Mouse (Mus musculus) ZHBTc4 (cell line): ENCODE measurements around the gene Frmd6.

Experiments
- DNase-seq: peaks from one replicate; pipeline ENCODE4 v3.0.0-alpha.2; 2011; ENCODE audit warnings: low read depth, low spot score

Frmd6 gene

DNA sequence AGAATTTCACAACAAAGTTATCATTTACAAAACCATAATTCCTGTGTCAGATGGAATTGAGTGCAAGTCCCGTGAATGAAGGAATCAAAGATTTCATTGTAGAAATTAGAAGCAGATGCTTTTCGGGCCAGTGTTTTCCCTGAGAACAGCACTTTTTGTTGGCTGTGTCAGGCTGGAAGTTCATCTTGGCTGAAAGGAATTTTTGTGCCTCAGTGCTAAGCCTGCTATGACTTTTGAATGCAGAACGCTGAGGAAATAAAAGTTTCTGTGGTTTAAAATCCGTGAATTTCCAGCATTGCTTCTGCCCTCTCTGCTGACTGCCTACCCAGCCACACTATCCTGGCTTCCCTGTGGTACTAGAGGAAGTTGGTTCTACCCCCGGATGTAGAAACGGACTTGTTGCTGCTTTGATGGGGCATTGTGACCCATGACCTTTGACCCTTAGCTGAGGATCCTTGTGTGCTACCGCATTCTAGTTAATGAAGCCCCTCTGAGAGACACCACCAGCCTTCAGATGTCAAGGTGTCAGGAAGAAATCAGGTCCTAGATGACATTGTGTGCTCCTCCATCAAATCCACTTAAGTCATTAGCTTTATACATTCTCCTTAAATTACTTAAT, 26.1 kb downstream of the Frmd6 start:
- DNase-seq, result no peak

DNA sequence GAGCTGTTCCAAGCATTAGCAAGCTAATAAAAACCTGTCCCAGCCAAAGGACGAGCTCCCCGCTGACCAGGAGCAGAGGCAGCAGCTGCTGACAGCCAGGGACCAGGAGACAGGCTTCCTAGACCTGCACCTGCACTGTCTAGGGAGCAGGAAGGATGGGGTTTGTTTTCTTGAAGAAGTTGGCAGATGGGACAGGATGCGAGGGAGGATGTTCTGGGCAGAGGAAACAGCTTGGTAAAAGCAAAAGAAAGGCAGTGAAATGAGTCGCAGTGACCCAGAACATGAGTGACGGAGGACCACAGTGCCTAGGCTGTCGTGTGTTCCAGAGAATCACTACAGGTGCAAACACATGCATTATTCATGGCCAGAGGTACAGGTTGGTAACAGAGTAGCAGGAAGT, 27.7 kb downstream of the Frmd6 start:
- no peak for DNase-seq

DNA sequence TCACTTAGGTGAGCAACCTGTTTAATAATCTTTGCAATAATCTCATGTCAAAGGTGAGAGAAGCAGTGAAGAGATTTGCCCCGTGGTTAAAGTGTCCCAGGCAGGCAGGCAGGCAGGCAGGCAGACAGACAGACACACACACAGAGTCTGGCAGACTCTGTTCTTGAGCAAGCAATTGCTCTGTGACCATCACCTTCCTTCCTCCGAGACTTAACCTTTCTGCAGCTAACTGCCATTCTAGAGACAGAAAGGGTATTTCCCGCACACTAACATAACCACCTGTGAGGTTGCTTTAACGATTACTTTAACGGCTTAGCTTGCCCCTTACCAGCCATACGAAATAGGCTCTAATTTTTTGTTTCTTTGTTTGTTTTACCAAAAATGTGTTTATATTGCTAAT, 30.4 kb downstream of the Frmd6 start:
- DNase-seq, result no peak

DNA sequence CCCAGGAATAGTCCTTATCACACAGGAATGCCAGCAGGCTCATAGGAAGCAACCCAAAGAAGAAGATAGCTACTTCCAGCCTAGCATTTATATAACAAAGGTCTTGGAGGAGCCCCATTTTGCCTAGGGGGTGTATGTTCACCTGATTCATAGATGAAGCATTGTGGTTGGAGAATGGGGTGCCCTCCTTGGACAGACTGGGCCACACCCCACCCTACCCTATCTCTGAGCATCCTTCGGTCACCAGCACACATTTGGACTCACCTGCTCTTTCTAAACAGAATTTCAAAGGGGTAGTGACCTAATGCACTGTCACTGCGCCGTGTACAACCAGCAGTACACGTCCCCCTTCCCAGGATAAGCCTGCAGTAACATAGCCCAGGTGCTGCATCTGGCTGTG, 31.5 kb downstream of the Frmd6 start:
- no peak for DNase-seq

DNA sequence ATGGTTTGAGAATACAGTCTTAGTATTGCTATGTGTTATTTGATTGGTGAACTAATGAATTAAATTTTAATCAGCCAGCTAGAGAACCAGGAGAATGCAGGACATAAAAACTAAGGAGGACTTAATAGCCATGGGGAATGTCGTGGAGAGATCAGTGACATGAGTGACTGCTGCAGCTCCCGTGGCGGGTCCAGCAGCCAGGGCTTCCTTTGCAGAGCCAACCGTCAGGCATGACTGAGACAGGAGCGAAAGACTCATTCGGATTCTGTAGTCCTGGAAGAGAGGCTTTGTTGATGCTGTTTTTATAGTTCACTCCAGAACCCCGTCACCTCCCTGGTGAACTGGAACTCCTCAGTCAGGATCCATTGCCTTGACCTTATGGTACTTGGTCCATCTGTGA, 38.0 kb downstream of the Frmd6 start:
- DNase-seq, result no peak

DNA sequence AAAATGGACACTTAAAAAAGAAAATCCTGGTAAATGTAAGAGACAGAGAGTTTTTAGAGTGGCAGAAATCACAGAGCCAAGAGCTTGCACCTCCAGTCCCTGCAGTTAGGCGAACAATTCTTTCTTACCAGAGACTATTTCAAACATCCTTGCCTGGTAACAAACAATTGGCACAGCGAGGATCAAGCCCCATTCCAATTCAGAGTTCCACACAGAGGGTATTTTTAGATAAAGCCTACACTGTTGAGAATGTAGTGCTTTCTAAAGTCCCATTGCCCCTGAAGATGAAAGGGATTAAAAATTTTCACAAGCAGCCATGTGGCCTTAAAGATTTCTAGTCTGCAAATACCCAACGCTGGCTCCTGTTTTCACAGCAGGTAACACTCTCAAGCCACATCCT, 42.5 kb downstream of the Frmd6 start:
- DNase-seq, result no peak

DNA sequence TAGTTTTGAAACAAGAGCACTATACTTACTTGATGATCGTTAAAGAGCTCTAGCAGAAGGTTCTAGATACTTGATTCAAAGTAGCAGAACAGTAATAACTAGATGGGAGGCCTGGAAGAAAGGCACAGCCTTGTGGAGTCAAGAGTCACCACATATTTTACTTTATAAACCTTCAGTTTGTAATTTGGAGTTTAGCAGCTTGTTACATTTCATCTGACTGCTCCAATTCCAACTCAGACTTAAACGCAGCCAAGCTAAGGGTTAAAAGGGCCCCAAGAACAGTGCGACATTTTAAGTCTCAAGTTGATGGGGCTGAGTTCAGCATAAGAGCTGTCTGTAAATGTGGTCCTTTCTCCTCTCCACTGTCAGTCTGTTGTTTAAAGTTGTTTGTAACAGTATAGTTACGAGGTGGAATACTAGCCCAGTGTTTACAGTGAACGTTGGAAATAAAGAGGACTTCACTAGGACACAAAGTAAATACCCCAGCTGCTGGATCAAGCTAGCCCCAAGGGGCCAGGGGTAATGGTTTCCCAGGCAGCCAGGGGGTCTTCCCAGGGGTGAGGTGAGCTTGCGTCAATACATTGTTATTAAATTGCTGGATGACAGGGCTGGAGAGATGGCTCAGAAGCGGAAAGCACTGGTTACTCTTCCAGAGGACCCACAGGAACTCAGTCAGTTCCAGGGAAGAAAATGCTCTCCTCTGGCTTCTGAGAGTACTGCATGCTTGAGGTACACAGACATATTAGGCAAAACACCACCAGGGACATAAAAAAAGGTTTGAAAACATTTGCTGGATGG, 43.1 kb downstream of the Frmd6 start:
- no peak for DNase-seq

DNA sequence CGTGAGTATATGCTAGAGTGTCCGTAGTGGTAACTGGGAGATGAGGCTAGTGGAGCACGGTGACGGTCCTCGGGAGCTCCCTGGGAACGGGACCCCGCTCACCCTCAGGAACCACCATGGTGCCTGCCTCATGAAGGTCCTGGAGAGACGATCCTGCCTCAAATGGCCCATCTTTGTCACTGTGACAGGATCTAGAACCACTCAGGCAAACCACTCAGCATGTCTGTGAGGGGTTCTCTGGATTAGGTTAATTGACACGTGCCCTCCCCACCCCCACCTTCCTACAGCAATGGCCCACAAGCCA, 43.6 kb downstream of the Frmd6 start:
- DNase-seq, result no peak

DNA sequence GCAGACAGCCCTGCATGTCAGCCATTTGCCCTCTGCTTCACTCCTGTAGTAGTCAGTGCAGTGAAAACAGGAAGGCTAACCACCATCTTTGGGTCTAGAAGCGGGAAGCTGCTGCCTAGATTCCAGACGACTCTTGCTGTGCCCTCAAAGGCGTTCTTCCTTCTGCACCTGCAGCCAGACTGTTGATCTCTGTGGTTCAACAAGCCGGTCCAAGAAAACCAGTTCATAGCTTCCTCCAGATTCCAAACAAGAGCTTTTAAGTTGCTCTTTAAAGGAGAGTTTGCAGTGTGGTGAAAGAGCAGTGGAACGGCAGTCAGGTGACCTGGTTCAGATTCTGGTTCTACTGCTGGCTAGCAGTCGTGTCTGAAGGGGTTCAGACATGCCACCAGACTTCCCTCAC, 48.2 kb downstream of the Frmd6 start:
- no peak for DNase-seq

DNA sequence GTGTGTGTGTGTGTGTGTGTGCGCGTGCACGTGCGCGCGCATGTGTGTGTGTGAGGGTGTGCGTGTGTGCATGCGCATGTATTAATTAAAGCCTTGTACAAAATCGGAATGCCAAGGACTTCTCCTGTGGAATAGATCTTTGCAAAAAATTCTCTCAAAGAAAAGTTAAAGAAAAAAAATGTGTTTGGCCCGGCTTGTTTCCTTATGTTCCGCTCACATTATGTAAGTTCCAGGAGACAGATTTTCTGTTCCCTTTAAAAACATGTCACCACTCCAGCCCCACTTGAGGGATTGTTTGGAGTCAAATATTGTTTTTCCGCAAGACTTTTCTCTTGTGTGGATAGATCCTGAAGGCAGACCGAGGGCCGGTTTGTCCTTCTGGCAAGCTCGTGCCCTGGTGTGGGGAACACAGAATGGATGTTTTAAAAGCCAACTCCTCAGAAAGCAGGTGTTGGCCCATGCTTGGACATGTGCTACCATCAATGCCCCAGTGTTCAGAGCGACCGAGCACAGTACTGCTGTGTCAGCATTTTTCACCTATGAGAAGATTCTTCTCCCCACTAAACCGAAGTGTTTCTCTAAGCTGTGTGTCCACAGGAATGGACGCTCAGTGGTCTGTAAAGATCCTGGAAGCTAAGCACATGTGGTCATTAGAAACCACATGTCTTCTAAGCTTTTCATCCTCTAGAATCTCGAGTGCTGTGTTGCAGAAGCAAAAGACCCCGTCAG, 51.1 kb downstream of the Frmd6 start:
- no peak for DNase-seq

DNA sequence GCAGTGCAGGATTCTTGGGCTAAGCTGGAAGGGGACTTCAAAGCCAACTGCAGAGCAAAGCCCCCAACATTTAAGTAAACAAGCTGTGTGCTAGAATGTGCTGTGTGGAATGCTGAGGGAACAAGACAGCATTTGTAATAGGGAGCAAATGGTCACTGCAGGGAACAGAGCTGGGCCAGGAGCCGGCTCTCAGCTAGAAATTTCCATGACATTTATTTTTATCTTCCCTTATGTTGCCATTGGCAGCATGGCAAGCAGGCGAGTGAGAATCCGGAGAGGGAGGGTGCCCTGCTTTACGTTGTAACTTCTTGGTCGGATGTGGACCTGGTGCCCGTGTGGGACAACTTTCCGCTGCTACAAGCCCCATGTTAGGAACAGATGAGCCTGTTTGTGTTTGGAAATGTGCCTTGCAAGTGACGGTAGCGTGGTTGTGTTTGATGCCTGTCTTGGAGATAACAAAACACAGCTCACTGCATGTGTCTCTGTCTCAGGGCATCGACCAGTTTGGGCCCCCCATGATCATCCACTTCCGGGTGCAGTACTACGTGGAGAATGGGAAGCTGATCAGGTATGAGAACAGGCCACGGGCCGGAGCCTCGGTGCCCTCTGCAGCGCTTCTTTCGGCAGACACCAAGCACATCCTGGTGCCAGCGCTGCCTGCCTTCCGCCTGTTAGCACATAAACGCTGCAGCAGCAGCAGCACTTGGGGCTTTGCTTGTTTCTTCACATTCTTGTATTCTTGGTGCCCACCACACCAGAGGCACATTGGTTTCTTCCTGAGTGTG, 52.8 kb downstream of the Frmd6 start:
- no peak for DNase-seq

DNA sequence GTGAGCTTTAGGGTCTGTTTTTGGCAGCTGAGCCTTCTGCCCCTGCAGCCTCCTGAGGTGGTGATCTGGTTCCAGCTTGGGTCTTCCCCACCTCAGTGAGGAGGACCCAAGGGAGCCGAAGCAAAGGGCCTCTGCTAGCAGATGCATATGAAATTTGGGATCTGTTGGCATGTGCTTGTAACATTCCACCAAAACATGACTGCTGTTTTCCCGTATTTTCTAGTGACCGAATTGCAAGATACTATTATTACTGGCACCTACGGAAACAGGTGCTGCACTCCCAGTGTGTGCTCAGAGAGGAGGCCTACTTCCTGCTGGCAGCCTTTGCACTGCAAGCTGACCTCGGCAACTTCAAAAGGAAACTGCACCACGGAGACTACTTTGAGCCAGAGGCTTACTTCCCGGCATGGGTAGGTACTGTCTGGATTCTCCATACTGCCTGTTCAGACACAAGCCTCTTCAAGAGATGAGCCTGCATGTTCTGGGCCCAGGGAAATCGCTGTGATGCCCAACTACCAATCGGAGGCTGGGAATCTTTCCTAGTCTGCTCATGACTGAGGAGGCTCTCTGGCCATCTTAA, 55.2 kb downstream of the Frmd6 start:
- DNase-seq, result peak; percentile 7

DNA sequence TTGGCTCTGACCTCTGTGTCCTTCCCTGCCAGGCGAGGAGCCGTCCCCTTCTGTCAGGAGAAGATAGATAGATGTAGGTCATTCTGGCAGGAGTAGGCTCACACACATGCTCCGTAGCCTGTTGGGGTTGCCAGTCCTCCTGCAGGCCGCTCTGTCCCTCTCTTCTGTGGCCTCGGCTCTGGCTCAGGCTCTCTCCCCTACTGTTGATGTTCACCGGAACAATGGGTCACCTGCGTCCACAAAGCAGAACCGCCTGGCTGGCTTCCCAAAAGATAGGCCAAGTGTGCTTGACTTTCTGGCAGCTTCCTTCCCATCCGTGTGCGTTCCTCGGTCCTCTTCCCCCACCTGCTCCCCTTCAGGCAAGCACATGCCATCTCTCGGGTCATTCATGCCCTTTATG, 56.0 kb downstream of the Frmd6 start:
- no peak for DNase-seq

DNA sequence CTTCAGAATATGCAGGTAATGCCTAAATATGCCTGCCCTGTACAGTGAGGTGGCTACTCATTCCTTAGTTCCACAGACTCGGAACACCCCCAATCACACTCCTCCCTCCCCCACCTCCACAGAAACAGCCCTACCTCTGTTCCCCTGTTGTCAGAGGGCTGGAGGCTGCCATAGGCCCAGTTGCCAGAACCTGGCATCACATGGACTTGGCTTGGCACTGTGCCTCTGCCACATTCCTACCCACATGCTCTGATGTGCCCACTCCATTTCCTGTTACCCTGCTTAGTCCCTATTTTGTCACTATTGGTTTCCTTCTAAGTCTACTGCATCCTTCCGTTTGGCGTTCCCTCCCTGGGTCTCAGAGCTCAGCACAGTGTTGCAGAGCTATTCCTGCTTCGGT, 56.5 kb downstream of the Frmd6 start:
- no peak for DNase-seq

DNA sequence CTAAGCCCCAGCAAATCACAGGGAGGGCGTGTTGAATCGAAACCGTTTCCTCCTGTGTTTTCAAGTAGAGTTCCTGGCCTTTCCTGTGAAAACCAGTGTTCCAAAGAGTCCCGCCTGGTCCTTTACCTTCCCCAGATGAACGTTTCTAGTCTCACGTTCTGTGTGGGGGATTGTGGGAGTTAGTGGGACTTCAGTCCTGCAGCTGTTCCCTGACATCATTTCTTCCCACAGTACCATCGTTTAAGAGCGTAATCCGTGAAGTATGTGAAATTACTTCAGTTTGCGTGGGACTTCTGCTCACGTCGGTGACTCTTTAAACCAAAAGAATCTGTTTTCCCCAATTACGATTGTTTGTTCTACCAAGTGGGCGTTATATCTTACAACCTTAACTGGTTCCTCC, 57.8 kb downstream of the Frmd6 start:
- DNase-seq, result no peak

DNA sequence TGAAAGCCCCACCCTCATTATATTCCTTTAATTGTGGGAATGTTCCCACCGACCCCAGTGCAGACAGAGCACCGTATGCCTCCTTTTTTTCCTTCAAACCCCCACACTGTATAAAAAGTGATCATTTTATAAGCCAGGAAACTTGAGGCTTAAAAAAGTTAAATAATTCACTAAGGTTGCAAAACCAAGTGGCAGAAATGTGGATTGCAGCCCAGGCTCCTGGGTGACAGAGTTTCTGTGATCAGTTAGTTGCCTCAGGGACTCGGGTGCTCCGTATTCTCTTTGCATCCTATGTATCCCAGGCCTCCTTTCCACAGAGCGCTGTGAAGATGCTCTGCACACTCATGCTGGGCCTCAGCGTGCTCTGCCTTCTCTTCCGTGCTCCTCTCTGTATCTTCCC, 58.8 kb downstream of the Frmd6 start:
- DNase-seq, result peak; percentile 13

DNA sequence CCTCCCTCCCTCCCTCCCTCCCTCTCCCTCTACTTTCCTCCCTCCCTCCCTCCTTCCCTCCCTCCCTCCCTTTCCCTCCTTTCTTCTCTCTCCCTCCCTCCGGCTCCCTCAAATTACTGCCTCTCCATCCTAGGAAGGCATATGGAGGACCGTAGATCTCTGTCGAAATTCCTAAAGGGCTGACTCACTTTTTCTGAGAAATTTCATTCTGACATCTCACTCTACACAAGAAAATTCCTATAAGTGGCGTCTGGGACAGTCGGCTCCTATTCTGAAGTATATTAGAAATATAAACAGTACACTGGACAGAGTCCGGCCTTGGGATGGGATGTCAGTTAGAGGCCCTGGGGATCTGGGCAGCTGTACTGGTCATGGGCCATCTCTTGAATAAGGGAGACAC, 59.7 kb downstream of the Frmd6 start:
- no peak for DNase-seq

DNA sequence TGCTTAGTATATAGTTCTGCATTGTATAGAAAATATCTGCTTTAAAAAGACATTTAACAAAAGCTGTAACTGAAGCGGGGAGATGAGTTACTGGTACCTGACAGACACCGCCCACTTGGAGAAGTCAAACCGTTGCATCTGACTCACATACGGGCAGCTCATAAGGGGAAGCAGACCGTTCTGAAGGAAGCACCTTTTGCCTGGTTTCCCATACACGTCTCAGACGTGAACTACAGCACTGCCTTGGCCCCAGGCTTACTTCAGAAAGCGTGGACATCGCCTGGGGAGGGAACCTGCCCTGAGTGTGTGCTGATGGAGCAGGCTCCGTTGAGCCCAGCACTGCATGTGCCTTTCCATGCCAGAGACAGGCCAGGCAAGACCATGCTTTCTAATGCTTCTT, 60.3 kb downstream of the Frmd6 start:
- DNase-seq, result no peak

DNA sequence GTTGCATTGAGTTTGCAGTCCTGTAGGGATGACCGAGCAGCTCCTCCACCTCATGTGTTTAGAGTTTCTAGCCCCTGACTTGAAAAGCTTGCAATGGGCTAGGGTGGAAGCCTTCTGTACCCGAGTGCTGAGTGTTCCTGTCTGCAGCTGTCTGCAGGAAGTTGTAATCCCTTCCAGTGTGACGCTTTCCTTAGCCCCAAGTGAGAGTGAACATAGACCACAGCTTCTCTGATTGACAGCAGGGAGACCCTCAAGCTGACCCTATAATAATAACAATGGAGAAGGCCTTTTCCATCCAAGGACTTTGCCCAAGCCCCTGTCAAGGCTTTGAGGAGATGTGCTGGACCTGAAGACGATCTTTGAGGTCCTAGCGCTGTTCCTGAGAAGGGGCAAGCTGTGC, 65.1 kb downstream of the Frmd6 start:
- no peak for DNase-seq

DNA sequence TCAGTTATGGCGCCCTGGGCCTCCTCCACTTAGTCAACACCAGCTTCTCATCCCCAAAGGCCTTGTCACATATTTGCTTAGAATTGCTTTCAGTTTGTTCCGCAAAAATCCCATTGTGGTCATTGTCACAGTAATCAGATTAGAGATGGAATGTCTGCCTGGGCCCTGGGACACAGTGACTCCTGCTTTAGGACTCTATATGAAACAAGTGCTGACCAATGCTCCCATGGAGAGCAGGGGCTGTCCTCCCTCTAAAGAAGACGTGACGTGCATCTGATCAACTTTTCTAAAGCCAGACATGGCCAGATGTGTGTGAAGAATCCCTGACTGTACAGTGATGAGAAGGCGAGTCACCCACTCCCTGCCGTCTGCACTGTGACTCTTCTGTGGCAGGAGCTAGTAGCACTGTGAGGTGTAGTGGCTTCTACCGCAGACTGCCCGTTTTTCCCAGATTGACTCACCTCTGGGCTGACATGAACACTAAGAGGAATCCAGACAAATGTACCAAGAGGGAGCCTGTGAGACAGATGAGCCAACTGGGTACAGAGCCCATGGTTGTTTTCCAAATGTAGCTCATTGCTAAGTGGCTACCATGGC, 65.7 kb downstream of the Frmd6 start:
- DNase-seq, result no peak

DNA sequence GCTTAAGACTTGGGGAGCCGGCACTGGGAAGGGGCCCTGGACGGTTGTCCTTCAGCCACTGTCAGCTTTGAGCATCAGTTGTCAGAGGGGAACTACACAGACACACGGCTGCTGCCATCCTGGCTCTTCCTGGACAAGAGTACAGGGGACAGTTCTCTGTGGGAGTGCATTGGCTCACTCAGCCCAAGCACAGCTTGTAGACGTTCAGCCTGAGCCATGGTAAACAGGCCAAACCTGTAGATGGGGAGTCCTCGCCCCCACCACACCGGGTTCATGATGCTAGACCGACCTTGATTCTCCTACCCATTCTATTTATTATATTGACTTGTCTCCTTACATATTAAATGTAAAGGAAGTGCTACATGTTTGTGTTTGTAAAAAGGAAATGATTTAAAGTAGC, 70.0 kb downstream of the Frmd6 start:
- no peak for DNase-seq

DNA sequence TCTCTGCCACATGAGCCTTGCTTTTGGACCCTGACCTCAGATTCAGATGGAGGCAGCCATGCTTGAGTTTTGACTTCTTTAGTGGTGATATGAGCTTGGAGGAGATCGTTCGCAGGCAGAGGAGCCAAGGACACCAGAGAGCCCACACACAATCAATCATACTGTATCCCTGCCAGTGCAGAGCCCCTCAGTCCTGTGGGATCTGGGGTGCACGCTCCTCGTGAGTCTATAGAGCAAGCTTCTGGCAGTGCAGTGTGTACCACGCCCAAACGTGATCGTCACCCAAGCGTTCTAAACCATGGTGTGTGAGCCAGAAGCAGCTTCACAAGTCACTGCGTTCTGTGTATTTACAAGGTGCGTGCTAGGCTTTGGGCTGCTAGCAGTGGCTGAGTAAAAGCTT, 70.8 kb downstream of the Frmd6 start:
- no peak for DNase-seq
